Mouse (Mus musculus) lung, postnatal 0 days (tissue): ENCODE data around the gene Gltp. TPM values are rescaled to one million over a fixed set of nuclear protein-coding genes. Genes with fewer than 3 reads are reported as not detected.

ENCODE experiments used
- ATAC-seq: fragments of 200-750 bp; cut with Nextera tagmentation; 2 replicates; pipeline ENCODE4 v1.8.0; 2017; ENCODE audit warnings: moderate library complexity
- DNase-seq: peaks from one replicate; pipeline ENCODE4 v3.0.0-alpha.2; 2016; ENCODE audit warnings: low spot score
- H3K27ac ChIP-seq: fragments of 300-500 bp; sonication (generic); 2 replicates; pipeline ENCODE4 v1.5.1; 2014; ENCODE audit warnings: antibody characterized with exemption, mild to moderate bottlenecking, low read length, mixed read lengths
- H3K27me3 ChIP-seq: fragments of 300-500 bp; sonication (generic); replicated peaks from 2 replicates; pipeline ENCODE4 v1.6.1; 2014; ENCODE audit warnings: low read length, mixed read lengths; ENCODE audit not compliant: insufficient read depth
- H3K36me3 ChIP-seq: fragments of 300-500 bp; sonication (generic); 2 replicates; pipeline ENCODE4 v1.6.1; 2014; ENCODE audit warnings: low read length, mixed read lengths; ENCODE audit not compliant: insufficient read depth
- H3K4me1 ChIP-seq: fragments of 300-500 bp; sonication (generic); 2 replicates; pipeline ENCODE4 v1.6.1; 2014; ENCODE audit warnings: antibody characterized with exemption, low read depth, low read length, mixed read lengths; ENCODE audit not compliant: insufficient read depth
- H3K4me2 ChIP-seq: fragments of 300-500 bp; sonication (generic); replicated peaks from 2 replicates; pipeline ENCODE4 v1.6.1; 2014; ENCODE audit warnings: low read depth, mild to moderate bottlenecking, low read length, moderate library complexity, mixed read lengths
- H3K4me3 ChIP-seq: fragments of 300-500 bp; sonication (generic); 2 replicates; pipeline ENCODE4 v1.5.1; 2014; ENCODE audit warnings: low read depth, low read length
- H3K9ac ChIP-seq: fragments of 300-500 bp; sonication (generic); replicated peaks from 2 replicates; pipeline ENCODE4 v1.6.1; 2014; ENCODE audit warnings: low read depth, mild to moderate bottlenecking
- H3K9me3 ChIP-seq: fragments of 300-500 bp; sonication (generic); 2 replicates; pipeline ENCODE4 v1.6.1; 2016; ENCODE audit warnings: low read length, mixed read lengths
- CTCF ChIP-seq: IDR thresholded peaks from 2 replicates; pipeline ENCODE4 v1.5.1; 2016; ENCODE audit warnings: antibody characterized with exemption, mild to moderate bottlenecking
- EP300 ChIP-seq: IDR thresholded peaks from 2 replicates; pipeline ENCODE4 v1.6.1; 2016; ENCODE audit warnings: antibody characterized with exemption, mild to moderate bottlenecking, control low read depth
- WGBS: fragments of 180-500 bp; shearing (Covaris S2); extraction: QIAGEN DNeasy Blood & Tissue Kit; methylation state at CpG from one replicate; pipeline ENCODE4 v1.1.7; 2014; 5-methylcytosine and 5-hydroxymethylcytosine counted together
- polyA plus RNA-seq: library from polyadenylated mRNA; unstranded; fragments of >200 nt; fragmentation: Nextera tagmentation; extraction: Ambion mirVana; gene quantifications from 2 replicates; pipeline ENCODE4 v1.2.1, GENCODE M21; 2015

The Gltp gene
- polyA plus RNA-seq, 1 experiment from 2014 or later = 88.2 TPM

DNA sequence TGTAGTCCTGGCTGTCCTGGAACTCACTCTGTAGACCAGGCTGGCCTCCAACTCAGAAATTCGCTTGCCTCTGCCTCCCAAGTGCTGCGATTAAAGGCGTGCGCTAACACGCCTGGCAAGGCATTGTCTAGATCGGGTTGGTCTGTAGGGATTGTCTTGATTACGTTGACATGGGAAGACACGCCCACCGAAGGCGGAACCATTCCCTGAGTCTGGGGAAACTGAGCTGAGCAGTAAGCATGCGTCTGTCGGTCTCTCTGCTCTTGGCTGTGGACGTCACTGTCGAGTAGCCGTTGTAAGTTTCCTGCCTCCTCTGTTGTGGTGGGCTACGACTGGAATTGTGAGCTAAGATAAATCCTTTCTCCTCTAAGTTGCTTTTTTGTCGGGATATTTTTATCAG lies 6.2 kb upstream of the Gltp start:
- Histone ChIP-seq H3K36me3 (no peaks in the 10 kb centered on the region), H3K27me3 (0 out of 2 replicates have a peak, but pooled peaks cover 2% of the 10 kb centered on the region), H3K9ac (no peak overlapping the region), H3K4me3 (no peak overlapping the region), H3K27ac (no peak overlapping the region), H3K4me1 (no peaks in the 10 kb centered on the region), H3K9me3 (no peaks in the 10 kb centered on the region), H3K4me2 (no peak overlapping the region)
- ATAC-seq = no peak
- no peak for DNase-seq
- WGBS = 81% methylated on average over 17 of the region's 17 CpGs
- TF ChIP-seq CTCF (no peak), EP300 (no peak)

DNA sequence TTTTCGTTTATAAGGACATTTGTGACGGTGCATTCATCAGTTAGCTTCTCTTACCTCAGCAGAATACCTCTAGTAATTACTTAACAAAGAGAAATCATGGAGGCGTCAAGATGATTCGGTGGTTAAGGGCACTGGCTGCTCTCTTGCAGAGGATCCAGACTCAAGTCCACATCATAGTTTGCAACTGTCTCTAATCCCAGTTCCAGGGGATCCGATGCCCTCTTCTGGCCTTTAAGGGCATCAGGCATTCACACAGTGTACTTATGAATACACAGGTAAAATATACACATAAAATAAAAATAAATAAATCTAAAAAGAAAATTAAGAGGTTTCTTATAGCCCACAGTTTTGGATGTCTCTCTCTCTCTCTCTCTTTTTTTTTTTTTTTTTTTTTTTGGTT lies 5.0 kb upstream of the Gltp start:
- Histone ChIP-seq H3K4me2 (no peak overlapping the region), H3K9me3 (no peaks in the 10 kb centered on the region), H3K36me3 (no peaks in the 10 kb centered on the region), H3K27me3 (0 out of 2 replicates have a peak, but pooled peaks cover 2% of the 10 kb centered on the region), H3K4me1 (no peaks in the 10 kb centered on the region; the same call in 1 of the 2 replicates), H3K4me3 (no peak overlapping the region), H3K9ac (no peak overlapping the region), H3K27ac (no peak overlapping the region)
- DNase-seq = no peak
- WGBS = 61% methylated on average over 5 of the region's 5 CpGs
- no peak for ATAC-seq
- no peak for TF ChIP-seq EP300
- TF ChIP-seq CTCF = peak; percentile 44

GRCm38 (mm10) chr5:114689700-114690366 lies 951 bp downstream of the Gltp start:
- Histone ChIP-seq H3K27me3 (0 out of 2 replicates have a peak, but pooled peaks cover 2% of the 10 kb centered on the region), H3K9ac (peak overlapping the region; percentile 62; the same call in 1 of the 2 replicates), H3K36me3 (no peaks in the 10 kb centered on the region), H3K4me3 (peak overlapping the region; percentile 56), H3K4me2 (peak overlapping the region; percentile 81), H3K9me3 (no peaks in the 10 kb centered on the region), H3K4me1 (peaks cover 6% of the 10 kb centered on the region; the same call in 1 of the 2 replicates), H3K27ac (peak overlapping the region; percentile 77)
- ATAC-seq (peak; percentile 38), DNase-seq (peak; percentile 78)
- TF ChIP-seq EP300 (no peak), CTCF (no peak)
- WGBS = 16% methylated on average over 16 of the region's 16 CpGs

DNA sequence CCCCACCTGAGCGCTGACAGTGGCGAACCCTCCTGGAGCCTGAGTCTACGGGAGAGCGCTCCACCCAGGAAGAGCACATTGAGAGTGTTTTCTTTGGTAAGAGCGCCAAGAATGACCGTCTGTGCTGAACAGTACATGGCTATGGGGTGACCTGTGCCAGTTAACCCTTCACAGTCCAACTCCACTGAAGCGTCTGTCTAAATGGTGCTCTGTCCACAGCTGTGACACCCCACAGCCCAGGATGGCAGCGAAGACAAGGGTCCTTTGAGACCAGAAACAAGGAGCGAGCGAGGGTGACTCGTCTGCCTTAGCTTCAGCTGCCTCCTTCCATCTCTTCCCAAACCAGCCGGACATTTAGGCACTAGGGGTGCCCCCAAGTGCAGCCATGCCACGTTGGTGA lies 2.1 kb downstream of the Gltp start:
- Histone ChIP-seq H3K4me3 (no peak overlapping the region), H3K4me2 (no peak overlapping the region), H3K4me1 (peaks cover 6% of the 10 kb centered on the region; the same call in 1 of the 2 replicates), H3K9me3 (no peaks in the 10 kb centered on the region), H3K9ac (no peak overlapping the region), H3K27me3 (no peaks in the 10 kb centered on the region), H3K27ac (no peak overlapping the region), H3K36me3 (no peaks in the 10 kb centered on the region)
- WGBS = 66% methylated on average over 13 of the region's 13 CpGs
- no peak for TF ChIP-seq EP300
- no peak for TF ChIP-seq CTCF
- no peak for ATAC-seq
- DNase-seq = no peak

- Histone ChIP-seq H3K9ac (no peak overlapping the region), H3K4me1 (peaks cover 6% of the 10 kb centered on the region; the same call in 1 of the 2 replicates), H3K27me3 (no peaks in the 10 kb centered on the region), H3K4me2 (no peak overlapping the region), H3K4me3 (no peak overlapping the region), H3K27ac (no peak overlapping the region), H3K36me3 (no peaks in the 10 kb centered on the region), H3K9me3 (no peaks in the 10 kb centered on the region)
- ATAC-seq = no peak
- TF ChIP-seq CTCF (no peak), EP300 (no peak)
- no peak for DNase-seq
These were observed 2.9 kb downstream of the Gltp start for GRCm38 (mm10) chr5:114687901-114688300.

- Histone ChIP-seq H3K27ac (no peak overlapping the region), H3K4me1 (peaks cover 10% of the 10 kb centered on the region; the same call in 1 of the 2 replicates), H3K36me3 (no peaks in the 10 kb centered on the region), H3K4me2 (no peak overlapping the region), H3K27me3 (no peaks in the 10 kb centered on the region), H3K4me3 (no peak overlapping the region), H3K9ac (no peak overlapping the region), H3K9me3 (no peaks in the 10 kb centered on the region)
- WGBS = 47% methylated on average over 7 of the region's 7 CpGs
- DNase-seq = peak; percentile 44
- ATAC-seq = no peak
- no peak for TF ChIP-seq EP300
- TF ChIP-seq CTCF = no peak
These were observed 4.0 kb downstream of the Gltp start for GRCm38 (mm10) chr5:114686726-114687210.
